Mouse (Mus musculus) brain, adult 10 weeks (tissue): ENCODE measurements around the gene Rnf2. TPM values are rescaled to one million over a fixed set of nuclear protein-coding genes. Genes with fewer than 3 reads are reported as not detected.

Experiments
- polyA plus RNA-seq: library from polyadenylated mRNA; stranded (reverse); fragments of 350-450 nt; fragmentation: Illumina TruSeq; extraction: RNeasy Lipid Tissue Mini Kit (QIAGEN cat#74804); gene quantifications from one replicate; pipeline ENCODE4 v1.2.3, GENCODE M21; 2015; ENCODE audit warnings: low read depth, low replicate concordance

Gene Rnf2
- polyA plus RNA-seq = 30.6 TPM

GRCm38 (mm10) chr1:151500531-151501361, at the start of gene Rnf2:
Gene Rnf2 (minus strand): TSS chr1:151500955.

GRCm38 (mm10) chr1:151428263-151429221, 72.2 kb downstream of the Rnf2 start, which contains the start of the genes Swt1 and Trmt1l:
Gene Swt1 (minus strand): TSS chr1:151428455.
Gene Trmt1l (plus strand): TSS chr1:151428542.

Other genes with a start within 250 kb of the Rnf2 start
- 150 TPM for gene Ivns1abp, start 156.5 kb downstream of the Rnf2 start, polyA plus RNA-seq
- 9.8 TPM for gene Swt1, start 72.5 kb downstream of the Rnf2 start, polyA plus RNA-seq
- 23.1 TPM for gene Trmt1l, start 72.4 kb downstream of the Rnf2 start, polyA plus RNA-seq
- 2.3 TPM for gene Fam129a, start 70.2 kb upstream of the Rnf2 start, polyA plus RNA-seq